Mouse (Mus musculus): Measurements from ENCODE around the gene Gnai2. TPM values are rescaled to one million over a fixed set of nuclear protein-coding genes. Genes with fewer than 3 reads are reported as not detected.
"Not testable (repeated sequence)": the region's sequence is repeated elsewhere in the genome, so short reads cannot be mapped to it uniquely, and the experiment has no call there.

Gene Gnai2
- 273 and 301 TPM in 2 replicates for polyA plus RNA-seq (2012; rRNA removed)

GRCm38 (mm10) chr9:107635279-107636028 is at the start of gene Gnai2:
Gnai2 (minus strand) TSS chr9:107635367.
- Histone ChIP-seq H3K27me3 (ENCODE audit: control insufficient read depth, insufficient read depth, low read length) (no peaks in the 10 kb centered on the region), H3K27ac (ENCODE audit: insufficient read depth, low read length) (peak within 1 kb of the TSS; percentile 60), H3K4me1 (ENCODE audit: control insufficient read depth, insufficient read depth, low read length) (peaks cover 8% of the 10 kb centered on the region; the same call in 1 of the 2 replicates), H3K4me3 (replicated peaks; ENCODE audit: insufficient read depth, low read depth, low read length) (peak within 1 kb of the TSS; percentile 87)
- WGBS = 6% methylated on average over 38 of the region's 38 CpGs
- peak; percentile 96 to 97 for DNase-seq
- no peak for TF ChIP-seq CTCF (IDR thresholded peaks at IDR 0.05; ENCODE audit: borderline replicate concordance, insufficient read depth, low read depth, low read length)
- TF ChIP-seq POLR2A (IDR thresholded peaks at IDR 0.05; ENCODE audit: borderline replicate concordance, insufficient read depth, low read length) = peak; percentile 63; the same call in 1 of the 2 replicates

- H3K27ac ChIP-seq (ENCODE audit: insufficient read depth, low read length) = no peak overlapping the region
- 58% methylated on average over 20 of the region's 20 CpGs for WGBS
- no peaks in the 10 kb centered on the region; the same call in 1 of the 2 replicates for H3K4me1 ChIP-seq (ENCODE audit: control insufficient read depth, insufficient read depth, low read length)
- H3K27me3 ChIP-seq (ENCODE audit: control insufficient read depth, insufficient read depth, low read length) = no peaks in the 10 kb centered on the region
- TF ChIP-seq POLR2A (IDR thresholded peaks at IDR 0.05; ENCODE audit: borderline replicate concordance, insufficient read depth, low read length) (no peak), CTCF (IDR thresholded peaks at IDR 0.05; ENCODE audit: borderline replicate concordance, insufficient read depth, low read depth, low read length) (no peak)
- no peak for DNase-seq
- H3K4me3 ChIP-seq (replicated peaks; ENCODE audit: insufficient read depth, low read depth, low read length) = no peak overlapping the region
Measured at GRCm38 (mm10) chr9:107682405-107682804, 47.2 kb upstream of the Gnai2 start.

GRCm38 (mm10) chr9:107679501-107679900 is 44.3 kb upstream of the Gnai2 start, which contains the start of gene Gnat1:
Gnat1 (minus strand) TSS chr9:107679712.
- no peaks in the 10 kb centered on the region; the same call in 1 of the 2 replicates for H3K4me1 ChIP-seq (ENCODE audit: control insufficient read depth, insufficient read depth, low read length)
- no peak within 1 kb of the TSS for H3K27ac ChIP-seq (ENCODE audit: insufficient read depth, low read length)
- WGBS = 54% methylated on average over 5 of the region's 5 CpGs
- TF ChIP-seq CTCF (IDR thresholded peaks at IDR 0.05; ENCODE audit: borderline replicate concordance, insufficient read depth, low read depth, low read length) = no peak
- TF ChIP-seq POLR2A (IDR thresholded peaks at IDR 0.05; ENCODE audit: borderline replicate concordance, insufficient read depth, low read length) = no peak
- H3K4me3 ChIP-seq (replicated peaks; ENCODE audit: insufficient read depth, low read depth, low read length) = no peak within 1 kb of the TSS
- no peaks in the 10 kb centered on the region for H3K27me3 ChIP-seq (ENCODE audit: control insufficient read depth, insufficient read depth, low read length)
- no peak for DNase-seq

GRCm38 (mm10) chr9:107678861-107679260 is 43.7 kb upstream of the Gnai2 start:
- H3K27ac ChIP-seq (ENCODE audit: insufficient read depth, low read length) = no peak overlapping the region
- no peaks in the 10 kb centered on the region for H3K27me3 ChIP-seq (ENCODE audit: control insufficient read depth, insufficient read depth, low read length)
- TF ChIP-seq POLR2A (IDR thresholded peaks at IDR 0.05; ENCODE audit: borderline replicate concordance, insufficient read depth, low read length) (no peak), CTCF (IDR thresholded peaks at IDR 0.05; ENCODE audit: borderline replicate concordance, insufficient read depth, low read depth, low read length) (no peak)
- WGBS = 91% methylated on average over 2 of the region's 2 CpGs
- no peaks in the 10 kb centered on the region; the same call in 1 of the 2 replicates for H3K4me1 ChIP-seq (ENCODE audit: control insufficient read depth, insufficient read depth, low read length)
- no peak overlapping the region for H3K4me3 ChIP-seq (replicated peaks; ENCODE audit: insufficient read depth, low read depth, low read length)
- no peak for DNase-seq

GRCm38 (mm10) chr9:107677819-107678526 is 42.8 kb upstream of the Gnai2 start:
- H3K27me3 ChIP-seq (ENCODE audit: control insufficient read depth, insufficient read depth, low read length); H3K27ac ChIP-seq (ENCODE audit: insufficient read depth, low read length); H3K4me3 ChIP-seq (replicated peaks; ENCODE audit: insufficient read depth, low read depth, low read length); H3K4me1 ChIP-seq (ENCODE audit: control insufficient read depth, insufficient read depth, low read length): not testable (repeated sequence)
- DNase-seq = peak; percentile 69 to 73
- peak; percentile 37; the same call in 1 of the 2 replicates for TF ChIP-seq CTCF (IDR thresholded peaks at IDR 0.05; ENCODE audit: borderline replicate concordance, insufficient read depth, low read depth, low read length)
- WGBS = 41% methylated on average over 14 of the region's 14 CpGs

- no peaks in the 10 kb centered on the region for H3K27me3 ChIP-seq (ENCODE audit: control insufficient read depth, insufficient read depth, low read length)
- WGBS = 17% methylated on average over 17 of the region's 17 CpGs
- H3K4me3 ChIP-seq (replicated peaks; ENCODE audit: insufficient read depth, low read depth, low read length) = no peak overlapping the region
- no peak for TF ChIP-seq POLR2A (IDR thresholded peaks at IDR 0.05; ENCODE audit: borderline replicate concordance, insufficient read depth, low read length)
- TF ChIP-seq CTCF (IDR thresholded peaks at IDR 0.05; ENCODE audit: borderline replicate concordance, insufficient read depth, low read depth, low read length) = peak; percentile 84
- H3K27ac ChIP-seq (ENCODE audit: insufficient read depth, low read length) = no peak overlapping the region
- peak; percentile 54 to 67 for DNase-seq
- H3K4me1 ChIP-seq (ENCODE audit: control insufficient read depth, insufficient read depth, low read length) = no peaks in the 10 kb centered on the region; the same call in 1 of the 2 replicates
Measured at GRCm38 (mm10) chr9:107677091-107677784, 42.1 kb upstream of the Gnai2 start.

GRCm38 (mm10) chr9:107676302-107676701 is 41.1 kb upstream of the Gnai2 start:
- Histone ChIP-seq H3K4me1 (ENCODE audit: control insufficient read depth, insufficient read depth, low read length) (no peaks in the 10 kb centered on the region; the same call in 1 of the 2 replicates), H3K27me3 (ENCODE audit: control insufficient read depth, insufficient read depth, low read length) (no peaks in the 10 kb centered on the region), H3K27ac (ENCODE audit: insufficient read depth, low read length) (no peak overlapping the region), H3K4me3 (replicated peaks; ENCODE audit: insufficient read depth, low read depth, low read length) (peak overlapping the region; percentile 50)
- WGBS = under 1% methylated on average over 25 of the region's 25 CpGs
- no peak for TF ChIP-seq POLR2A (IDR thresholded peaks at IDR 0.05; ENCODE audit: borderline replicate concordance, insufficient read depth, low read length)
- no peak for TF ChIP-seq CTCF (IDR thresholded peaks at IDR 0.05; ENCODE audit: borderline replicate concordance, insufficient read depth, low read depth, low read length)
- DNase-seq = no peak

All from cerebellum, adult 2 months (tissue).